Mouse (Mus musculus) right cerebral cortex, postnatal 25 days (tissue): ENCODE results near the gene Nfib.

Experiments
- DNase-seq: peaks from one replicate; pipeline ENCODE4 v3.0.0; 2022

The Nfib gene

DNA sequence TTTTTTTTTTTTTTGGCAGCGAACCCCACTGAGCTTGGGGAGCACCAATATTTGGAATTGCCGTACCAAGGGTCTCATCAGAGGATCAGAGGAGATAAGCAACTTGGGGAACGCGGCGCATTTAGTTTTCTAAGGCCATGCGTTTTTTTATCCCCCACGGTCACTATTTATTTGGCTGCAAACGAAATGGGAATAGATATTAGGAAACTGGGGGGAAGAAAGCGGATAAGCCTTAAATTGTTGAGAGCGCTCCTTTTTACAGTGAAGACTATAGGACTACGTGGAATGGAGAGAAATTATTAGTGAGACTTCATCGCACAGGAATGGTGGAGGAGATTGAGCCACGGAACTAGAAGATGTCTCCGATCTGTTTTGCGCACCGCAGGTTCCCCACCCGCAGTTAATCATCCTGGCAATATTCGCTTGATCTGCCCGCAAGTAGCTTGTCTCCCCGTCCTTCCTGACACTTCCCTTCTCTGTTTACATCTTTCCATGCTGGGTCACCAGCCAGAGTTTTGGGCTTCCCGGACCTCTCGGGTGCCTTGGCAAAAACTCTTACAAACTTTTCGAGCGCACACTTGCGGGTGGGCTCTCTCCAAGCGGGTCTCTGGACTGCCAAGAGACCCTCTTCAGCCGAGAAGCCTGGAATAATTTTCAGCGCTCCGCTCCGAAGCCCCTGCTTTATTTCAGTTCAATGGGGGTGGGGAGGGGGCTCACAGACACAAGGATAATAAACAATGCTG, 167.3 kb downstream of the Nfib start:
- no peak for DNase-seq

DNA sequence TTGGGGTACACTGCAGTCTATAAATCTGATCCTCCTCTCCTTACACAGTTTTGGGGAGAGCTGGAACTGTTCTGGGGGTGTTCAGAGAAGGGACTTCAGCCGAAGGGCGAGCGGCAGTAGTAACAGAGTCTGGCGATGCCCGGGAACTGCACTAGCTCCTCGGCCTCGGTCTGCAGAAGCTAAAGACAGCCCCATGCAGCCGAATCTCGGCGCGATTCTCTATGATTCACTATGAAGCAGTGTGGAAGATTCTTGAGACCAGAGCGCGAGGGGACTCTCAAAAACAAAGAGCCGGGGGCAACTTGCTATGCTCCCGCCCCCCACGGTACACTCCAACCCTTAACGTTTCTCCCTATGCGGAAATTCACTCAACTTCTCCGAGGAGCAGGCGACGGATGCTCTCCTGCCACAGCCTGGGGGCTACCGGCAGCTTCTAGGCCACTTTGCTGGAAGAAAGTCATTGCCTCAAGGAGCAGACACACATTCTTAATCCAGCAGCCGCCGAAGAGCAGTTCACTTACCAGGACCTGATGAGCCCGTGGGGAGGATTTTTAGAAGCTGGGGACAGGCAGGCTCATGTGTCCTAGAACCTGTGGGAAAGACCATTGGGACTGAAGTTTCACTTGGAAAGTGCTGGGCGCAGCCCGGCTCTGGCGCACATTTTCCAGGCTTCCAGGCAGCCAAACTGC, 168.1 kb downstream of the Nfib start:
- peak; percentile 61 for DNase-seq

DNA sequence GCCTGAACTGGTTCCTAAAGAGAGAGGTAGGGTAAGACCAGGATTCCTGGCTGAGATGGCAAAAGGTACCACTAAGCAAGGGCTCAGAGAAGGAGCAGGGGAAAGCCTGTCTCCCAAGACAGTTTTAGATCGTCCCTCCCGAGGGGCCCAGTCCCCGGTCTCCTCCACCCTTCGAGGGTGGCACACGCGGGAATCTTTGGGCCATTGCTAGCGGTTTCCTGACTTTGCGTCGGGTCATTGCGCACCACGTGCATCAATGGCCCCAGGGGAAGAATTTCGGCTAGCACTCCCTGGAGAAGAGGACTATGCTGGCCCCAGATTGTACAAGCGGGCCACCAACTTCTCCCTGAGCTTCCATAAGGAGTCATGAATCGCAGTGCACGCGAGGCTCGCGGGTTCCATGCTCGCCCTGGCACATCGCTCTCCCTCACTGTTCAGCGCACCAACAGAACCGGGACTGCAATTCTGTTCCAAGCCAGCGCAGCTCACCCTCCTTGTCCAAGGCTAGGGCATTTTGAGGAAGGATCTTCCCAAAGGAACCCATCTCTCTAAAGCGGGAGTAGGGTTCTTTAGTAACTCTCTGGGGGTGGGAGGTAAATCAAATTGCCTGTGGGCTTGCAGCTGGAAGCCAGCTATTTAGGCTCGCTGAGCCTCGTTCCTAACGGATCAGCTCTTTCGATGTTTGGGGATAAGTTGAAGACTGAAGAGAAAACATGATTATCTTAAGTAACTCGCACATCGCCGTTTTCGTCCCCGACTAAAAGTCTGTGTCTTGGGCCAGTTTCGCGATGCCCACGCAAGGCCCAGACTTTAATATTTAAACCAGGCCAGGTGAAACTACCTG, 168.9 kb downstream of the Nfib start:
- peak; percentile 59 for DNase-seq

DNA sequence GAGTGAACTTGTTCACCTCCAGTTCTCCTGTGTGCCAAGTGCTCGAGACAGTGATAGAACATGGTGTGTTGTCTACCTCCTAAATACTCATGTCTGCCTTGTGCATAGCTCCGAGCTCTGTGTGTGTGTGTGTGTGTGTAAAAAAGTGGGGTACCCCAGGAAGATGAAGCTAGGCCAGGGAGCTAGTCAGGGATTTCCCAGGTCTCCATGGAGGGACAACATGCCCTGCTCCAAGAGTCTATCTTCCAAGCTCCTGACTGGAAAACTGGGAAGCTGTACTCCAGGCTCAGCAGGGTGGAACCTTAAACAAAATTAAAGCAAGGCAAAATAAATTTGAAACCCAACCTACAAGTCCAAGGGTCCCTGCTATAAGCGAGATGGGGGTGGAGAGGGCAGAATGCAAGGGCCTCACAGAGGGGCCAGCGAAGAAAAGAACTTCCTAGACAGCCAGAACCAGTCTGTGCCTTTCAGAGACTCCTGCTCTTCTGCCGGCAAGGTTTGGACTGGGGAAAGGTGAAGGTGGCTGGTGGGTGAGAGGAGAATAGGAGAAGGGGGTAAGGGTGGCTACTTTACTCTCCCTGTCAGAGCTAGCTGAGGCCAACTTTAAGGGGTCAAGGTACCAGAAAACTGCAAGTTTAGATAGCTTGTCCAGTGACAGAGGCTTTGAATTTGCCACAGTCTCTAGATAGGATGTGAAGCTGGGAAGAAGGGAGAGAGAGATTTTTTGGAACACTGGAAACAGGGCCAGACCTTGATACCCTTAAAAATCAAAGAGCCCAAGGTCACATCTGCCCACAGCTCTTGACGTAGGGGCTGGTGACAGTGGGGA, 169.7 kb downstream of the Nfib start:
- DNase-seq, result no peak

DNA sequence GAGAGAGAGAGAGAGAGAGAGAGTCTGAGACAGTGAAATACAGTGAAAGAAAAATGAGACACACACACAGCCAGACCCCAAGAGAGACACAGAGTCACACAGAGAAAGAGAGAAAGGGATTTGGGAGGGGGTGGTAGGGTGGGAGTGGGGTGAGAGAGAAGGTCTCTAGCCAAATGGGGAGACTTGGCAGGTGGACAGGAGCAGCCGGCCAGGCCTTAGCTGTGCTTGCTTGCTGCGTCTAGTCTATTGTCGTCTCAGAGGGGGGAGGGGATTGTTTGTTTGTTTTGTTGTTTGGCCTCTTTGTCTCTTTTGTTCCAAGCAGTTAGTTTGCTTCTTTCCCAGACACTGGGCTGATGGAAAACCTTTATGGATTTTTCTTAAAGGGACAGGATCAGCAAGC, 172.3 kb downstream of the Nfib start:
- no peak for DNase-seq

DNA sequence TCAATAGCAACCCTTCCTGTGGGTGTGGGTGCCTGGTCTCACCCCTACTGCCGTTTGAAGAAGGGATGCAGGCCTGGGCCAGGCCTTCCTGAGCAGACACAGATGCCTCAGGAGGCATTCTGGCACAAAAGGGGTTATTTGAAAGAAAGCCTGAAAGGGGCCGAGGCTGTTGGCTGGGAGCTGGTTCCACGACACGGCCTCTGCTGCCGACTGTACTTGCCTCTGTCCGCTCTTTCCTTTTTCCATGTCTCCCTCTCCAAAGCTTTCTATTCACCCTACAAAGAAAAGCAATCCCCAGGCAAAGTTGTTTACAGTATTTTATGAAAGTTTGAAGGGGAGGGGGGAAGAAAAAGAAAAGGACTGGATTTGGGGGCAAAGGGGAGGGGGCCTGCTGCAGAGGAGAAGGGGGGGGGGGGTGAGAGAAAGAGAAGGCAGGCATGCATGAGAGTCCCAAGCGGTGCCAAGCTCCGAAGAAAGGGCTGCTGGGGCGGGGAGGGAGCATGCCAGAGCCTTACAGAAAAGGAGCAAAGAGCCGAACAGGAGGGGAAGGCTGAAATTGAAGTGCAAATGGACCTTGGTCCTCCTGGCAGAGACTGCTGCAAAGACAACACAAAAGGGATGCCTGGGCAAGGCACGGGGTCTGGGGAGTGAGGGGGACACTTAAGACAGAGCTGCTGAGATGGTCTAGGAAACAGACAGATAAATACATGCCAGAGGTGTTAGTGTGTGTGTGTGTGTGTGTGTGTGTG, 172.9 kb downstream of the Nfib start:
- DNase-seq, result no peak

DNA sequence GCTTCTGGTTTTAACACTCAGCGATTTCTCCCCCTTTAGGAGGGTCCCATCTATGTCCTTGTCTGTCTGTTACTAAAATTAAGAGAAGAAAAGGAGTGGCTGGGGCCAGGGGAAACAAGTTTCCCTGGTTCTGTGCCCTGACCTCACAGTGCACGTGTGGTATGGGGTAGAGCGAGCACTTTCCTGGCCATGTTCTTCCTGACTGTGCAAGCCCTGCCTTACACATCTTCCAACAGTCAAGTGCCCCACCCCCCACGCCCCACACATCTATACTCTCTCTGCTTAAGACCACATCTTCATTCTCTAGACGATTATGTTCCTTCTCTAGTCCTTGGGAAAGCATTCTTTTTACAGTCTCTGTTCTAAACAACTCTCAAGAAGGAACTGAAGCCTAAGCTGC, 173.6 kb downstream of the Nfib start:
- no peak for DNase-seq

DNA sequence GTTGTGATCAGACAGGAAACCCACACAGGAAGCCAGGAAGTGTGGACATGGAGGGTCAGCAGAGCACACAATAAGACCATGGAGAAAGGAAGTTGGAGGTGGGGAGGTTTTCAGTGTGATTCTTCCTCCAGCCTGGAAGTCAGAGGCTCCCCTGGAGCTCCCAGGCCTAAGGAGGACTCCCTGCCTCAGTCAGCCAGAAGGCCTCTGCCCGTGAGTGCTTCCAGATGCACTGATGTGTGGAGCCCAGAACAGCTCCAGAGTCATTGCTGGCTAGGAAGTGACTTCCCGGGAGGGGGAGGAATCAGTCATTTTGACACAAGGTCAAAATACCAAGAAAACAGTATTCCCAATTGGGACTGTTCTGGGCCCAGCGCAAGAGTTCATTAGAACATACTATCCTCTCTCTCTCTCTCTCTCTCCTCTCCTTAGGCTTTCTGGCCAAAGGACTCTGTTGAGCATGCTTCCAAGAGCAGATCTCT, 174.6 kb downstream of the Nfib start:
- DNase-seq, result no peak

DNA sequence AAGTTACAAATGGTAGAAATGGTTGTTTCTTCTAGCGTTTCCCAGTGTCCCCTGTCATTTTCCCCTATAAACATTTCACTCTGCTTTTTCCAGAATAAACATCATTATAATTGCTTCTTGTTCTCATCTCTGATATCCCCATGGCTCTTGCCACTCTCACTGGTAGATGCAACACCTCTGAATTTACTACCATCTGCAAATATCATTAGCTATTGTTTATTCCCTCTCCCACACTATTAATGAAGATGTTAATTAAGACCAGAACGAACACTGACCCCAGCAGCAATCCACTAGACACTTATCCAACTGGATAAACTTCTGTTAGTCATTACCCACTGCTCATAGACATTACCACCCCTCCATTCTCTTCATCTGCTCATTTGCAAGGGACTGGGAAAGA, 176.6 kb downstream of the Nfib start:
- DNase-seq, result no peak

DNA sequence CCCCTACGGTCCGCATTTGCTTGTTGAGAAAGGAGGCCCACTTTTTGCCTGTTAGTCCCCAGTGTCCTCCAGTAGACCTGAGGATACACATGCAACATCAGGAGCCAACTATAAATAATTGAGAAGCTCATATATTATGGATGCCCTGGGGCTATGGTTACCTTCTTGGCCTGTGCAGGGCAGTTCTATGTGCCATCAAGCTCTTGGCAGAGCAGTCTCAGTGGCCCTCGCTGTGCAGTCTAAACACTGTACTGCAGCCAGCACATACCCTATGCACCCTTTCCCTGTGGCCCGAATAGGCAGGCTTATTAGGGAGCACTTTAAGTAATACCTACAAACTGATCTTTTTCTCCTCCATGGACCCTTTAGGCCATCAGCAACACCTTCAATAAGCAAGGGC, 185.6 kb downstream of the Nfib start:
- no peak for DNase-seq

DNA sequence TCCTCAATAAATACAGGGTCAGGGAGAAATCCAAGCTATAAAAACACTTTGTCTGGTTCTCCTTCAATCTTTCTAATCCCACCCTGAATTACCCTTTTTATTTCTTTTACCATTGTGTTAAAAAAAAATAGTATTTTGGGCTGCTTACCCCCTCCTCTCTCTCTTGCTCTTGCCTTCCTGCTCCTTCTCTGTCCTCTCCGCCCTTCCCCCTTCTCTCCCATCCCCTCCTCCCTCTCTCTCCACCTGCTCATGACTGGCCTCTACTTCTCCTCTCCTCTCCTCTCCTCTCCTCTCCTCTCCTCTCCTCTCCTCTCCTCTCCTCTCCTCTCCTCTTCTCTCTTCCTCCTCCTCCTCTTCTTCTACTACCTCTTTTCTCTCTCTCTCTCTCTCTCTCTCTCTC, 187.4 kb downstream of the Nfib start:
- DNase-seq, result no peak

DNA sequence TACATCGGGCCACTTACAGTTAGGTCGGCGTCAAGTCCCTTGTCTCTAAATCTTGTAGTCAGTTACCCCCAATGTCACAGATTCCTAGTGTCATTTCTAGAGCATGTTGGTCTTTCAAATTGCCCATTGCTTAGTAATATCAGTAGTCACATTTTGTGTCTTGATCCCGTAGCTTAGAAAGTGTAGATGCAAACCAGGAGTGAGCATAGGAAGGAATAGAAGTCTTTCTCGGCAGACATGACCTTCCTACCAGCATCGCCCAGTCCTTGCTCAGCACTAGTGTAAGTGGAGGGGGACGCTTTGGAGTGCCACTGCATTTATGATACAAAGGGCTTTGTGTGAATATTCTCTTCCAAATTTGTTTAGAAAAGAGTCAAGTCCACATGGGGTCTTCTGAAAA, 188.2 kb downstream of the Nfib start:
- DNase-seq, result no peak

DNA sequence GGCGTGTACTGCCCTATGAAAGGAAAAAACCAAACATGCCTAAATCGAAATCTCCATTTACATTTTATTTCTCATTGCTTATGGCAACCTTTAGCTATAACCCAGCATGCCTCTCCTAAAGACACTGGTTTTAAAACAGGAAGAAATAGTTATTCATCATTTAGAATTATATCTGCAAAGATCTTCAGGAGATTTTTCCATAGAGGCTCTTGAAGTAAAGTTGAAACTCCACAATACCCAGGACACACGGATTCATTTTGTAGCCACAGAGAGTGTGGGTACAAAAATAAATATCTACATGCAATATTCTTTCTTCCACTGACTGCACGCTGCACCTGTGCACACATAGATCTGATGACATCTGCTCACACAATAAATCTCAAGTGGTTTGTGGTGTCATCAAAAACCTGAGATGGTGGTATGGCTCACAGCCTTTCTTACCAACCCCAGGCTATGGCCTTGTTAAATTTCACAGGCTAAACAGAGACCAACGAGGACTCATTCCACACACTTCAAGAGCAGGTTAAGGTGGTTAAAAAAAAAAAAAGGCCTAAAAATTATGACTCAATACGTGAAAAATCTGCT, 189.2 kb downstream of the Nfib start:
- DNase-seq, result no peak

DNA sequence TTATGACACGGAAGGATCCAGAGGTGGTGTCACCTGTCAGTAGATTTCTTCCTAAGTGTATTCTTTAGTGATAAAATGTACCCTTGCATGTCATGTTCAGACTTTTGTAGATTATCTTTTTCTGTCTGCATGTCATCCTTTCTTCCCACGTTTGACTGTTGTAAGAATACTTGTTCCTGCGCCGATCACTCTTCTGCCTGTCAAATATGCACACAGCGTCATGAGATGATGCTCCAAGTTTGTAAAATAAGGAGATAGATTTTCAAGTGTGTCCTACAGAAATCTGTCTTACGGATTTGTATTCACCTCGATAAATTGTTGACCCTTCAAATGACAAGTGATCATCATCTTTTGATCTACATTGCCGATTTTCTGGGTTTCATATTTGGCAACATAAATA, 190.6 kb downstream of the Nfib start:
- DNase-seq, result no peak

DNA sequence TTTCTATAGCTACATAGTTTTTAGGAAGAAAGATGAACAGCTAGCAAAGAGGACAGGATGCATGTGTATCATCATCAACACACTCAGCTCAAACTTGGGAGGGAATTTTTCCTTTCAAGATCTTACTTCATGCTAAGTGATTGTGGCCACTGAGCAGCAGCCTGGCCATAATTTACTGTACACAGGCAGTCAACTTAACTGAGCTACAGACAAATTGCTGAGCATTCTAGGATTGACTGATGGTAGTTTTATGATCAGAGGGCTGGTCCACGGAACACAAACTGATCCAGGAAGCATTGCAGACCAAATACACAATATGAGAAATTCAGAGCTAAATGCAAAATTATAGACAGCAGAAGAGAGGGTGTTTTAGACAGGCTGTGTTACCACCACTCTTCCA, 191.2 kb downstream of the Nfib start:
- DNase-seq, result no peak

DNA sequence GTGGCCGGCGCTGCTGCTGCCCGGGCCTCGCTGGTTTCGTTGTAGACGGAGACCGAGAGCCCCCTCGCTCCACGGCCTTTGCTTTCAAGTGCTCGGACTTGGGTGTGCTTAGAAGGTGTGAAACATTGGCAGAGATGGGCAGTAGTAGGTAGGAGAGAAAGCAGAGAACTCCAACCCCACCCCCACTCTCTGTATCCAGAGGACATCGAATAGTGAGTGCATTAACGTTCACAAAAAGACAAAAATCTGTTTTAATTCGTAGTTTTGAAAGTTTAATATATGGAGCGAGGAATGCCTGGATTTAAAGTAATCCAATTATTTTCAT, 192.2 kb downstream of the Nfib start:
- no peak for DNase-seq

DNA sequence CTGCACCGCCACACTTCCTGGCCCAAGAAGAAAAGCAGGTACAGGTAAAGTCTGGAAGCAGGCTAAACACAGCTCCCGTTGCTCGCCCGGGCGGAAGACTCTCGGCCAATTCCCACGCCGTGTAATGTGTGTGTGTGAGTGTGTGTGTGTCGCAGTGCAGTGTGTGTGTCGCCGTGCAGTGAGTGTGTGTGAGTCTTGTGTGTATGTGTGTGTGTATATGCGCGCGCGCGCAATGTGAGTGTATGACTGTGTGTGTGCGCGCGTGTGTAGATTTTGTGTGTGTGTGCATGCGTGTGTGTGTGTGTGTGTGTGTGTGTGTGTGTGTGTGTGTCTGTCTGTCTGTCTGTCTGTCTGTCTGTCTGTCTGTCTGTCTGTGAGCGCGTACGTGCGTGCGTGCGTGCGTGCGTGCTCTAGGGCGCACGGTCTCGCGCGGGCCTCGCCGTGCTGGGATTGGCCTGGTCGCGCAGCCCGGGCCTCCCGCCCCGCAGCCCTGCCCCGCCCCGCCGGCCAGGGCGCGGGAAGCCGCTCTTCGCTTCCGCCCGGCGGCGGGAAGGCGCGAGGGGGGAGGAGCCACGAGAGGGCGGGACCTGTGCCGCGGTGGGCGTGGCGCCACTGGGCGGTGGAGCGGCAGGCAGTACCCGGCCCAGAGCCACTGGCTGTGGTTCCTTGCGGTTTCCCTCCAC, 192.7 kb downstream of the Nfib start:
- DNase-seq, result peak; percentile 98

DNA sequence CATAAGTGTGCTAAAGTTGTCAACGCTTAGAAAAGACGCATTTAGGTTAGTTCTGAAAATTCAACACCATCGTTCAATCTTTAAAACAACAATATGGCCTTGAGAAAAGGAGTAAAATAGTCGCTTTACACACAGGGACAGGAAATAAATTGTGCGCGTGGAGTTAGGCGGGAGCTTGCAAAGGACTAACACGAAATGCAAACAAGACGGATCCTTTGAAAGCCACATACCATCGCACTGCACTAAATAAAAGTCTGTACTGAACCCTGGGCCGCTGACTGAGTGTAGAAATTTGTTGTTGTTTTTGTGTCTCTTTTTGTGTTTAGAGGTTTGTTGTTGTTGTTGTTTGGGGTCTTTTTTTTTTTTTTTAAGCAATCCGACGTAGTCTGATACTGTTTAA, 193.2 kb downstream of the Nfib start:
- DNase-seq, result no peak

DNA sequence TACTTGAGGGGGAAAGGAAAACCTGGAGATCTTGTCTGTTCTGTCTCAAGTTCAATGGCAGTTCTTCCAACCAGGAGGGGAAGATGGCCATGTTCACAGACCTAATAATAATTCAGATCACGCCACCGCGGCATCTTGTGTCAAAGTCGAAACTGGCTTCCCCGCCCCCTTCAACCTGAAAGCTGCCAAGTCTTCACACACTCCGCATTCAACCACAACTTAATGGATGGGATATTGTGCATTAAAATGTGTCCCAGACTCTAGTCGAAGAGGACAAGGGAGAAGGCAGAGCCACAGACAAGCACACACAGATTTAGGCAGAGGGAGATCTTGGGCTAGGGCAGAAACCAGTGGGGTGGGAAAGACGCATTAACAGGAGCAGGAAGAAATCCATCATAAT, 194.0 kb downstream of the Nfib start:
- DNase-seq, result no peak

DNA sequence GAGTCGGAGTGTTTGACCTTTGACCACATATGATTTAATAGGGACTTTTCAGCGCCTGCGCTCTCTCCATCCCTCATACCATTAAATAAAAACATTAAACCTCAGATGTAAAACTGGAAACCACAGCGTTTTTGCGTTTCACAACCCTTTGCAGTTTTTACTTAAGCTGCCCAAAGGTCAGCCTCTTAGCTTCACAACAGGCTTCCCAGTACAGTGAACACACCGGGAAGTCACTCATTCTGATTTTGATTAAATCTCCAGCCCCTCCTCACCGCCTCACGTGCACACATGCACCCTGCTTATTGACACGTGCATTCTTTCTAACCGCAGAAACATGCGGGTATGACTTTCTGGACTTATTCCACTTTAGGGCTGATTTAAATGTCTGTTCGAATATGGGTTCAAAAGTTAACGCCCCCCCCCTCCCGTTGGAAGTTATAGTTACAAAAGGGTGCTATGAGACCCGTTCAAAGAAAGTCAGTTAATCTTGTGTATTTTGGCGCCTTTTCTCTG, 194.5 kb downstream of the Nfib start:
- DNase-seq, result no peak

DNA sequence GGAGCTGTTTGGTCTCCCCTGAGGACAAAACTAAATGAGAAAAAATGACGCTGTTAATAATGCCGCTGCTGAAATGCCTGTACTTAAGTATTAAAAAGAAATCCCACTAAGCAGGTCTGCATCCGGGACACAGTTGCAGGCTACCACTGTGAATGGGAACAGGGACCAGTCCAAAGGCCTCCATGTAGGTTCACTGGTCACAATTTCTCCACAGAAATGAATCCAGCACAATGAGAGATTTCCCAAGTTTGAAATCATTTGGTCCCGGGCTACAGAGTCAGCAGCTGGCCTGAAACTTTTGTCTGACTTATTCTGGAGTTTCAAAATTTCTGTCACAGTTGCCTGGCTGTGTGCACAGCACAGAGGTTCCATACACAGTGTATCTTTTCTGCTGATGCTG, 195.8 kb downstream of the Nfib start:
- no peak for DNase-seq
